Mouse (Mus musculus) kidney, embryonic 16.5 days (tissue): ENCODE results near the gene Tcp10c. TPM values are rescaled to one million over a fixed set of nuclear protein-coding genes. Genes with fewer than 3 reads are reported as not detected.
"Not testable (repeated sequence)": the region's sequence is repeated elsewhere in the genome, so short reads cannot be mapped to it uniquely, and the experiment has no call there.

ENCODE experiments used
- ATAC-seq: fragments of 200-750 bp; cut with Nextera tagmentation; 2 replicates; pipeline ENCODE4 v1.8.0; 2017; ENCODE audit warnings: moderate TSS enrichment; ENCODE audit not compliant: low FRiP score, low TSS enrichment
- H3K27ac ChIP-seq: fragments of 300-500 bp; sonication (generic); 2 replicates; pipeline ENCODE4 v1.5.1; 2014; ENCODE audit warnings: low read length
- H3K27me3 ChIP-seq: fragments of 300-500 bp; sonication (generic); 2 replicates; pipeline ENCODE4 v1.6.1; 2014; ENCODE audit warnings: low read length, control low read depth, mixed read lengths; ENCODE audit not compliant: insufficient read depth
- H3K36me3 ChIP-seq: fragments of 300-500 bp; sonication (generic); 2 replicates; pipeline ENCODE4 v1.6.1; 2014; ENCODE audit warnings: low read length, control low read depth, mixed read lengths; ENCODE audit not compliant: insufficient read depth
- H3K4me1 ChIP-seq: fragments of 300-500 bp; sonication (generic); 2 replicates; pipeline ENCODE4 v1.6.1; 2014; ENCODE audit warnings: low read length, control low read depth, mixed read lengths; ENCODE audit not compliant: insufficient read depth
- H3K4me2 ChIP-seq: fragments of 300-500 bp; sonication (generic); replicated peaks from 2 replicates; pipeline ENCODE4 v1.6.1; 2014; ENCODE audit warnings: low read depth, low read length
- H3K4me3 ChIP-seq: fragments of 300-500 bp; sonication (generic); 2 replicates; pipeline ENCODE4 v1.5.1; 2014; ENCODE audit warnings: mild to moderate bottlenecking, low read length
- H3K9ac ChIP-seq: fragments of 300-500 bp; sonication (generic); replicated peaks from 2 replicates; pipeline ENCODE4 v1.6.1; 2014; ENCODE audit warnings: low read length
- H3K9me3 ChIP-seq: fragments of 300-500 bp; sonication (generic); 2 replicates; pipeline ENCODE4 v1.6.1; 2016; ENCODE audit warnings: low read length, control low read depth
- WGBS: fragments of 180-500 bp; shearing (Covaris S2); extraction: QIAGEN DNeasy Blood & Tissue Kit; methylation state at CpG from one replicate; pipeline ENCODE4 v1.1.7; 2014; 5-methylcytosine and 5-hydroxymethylcytosine counted together
- polyA plus RNA-seq: library from polyadenylated mRNA; unstranded; fragments of >200 nt; fragmentation: Nextera tagmentation; extraction: Ambion mirVana; gene quantifications from 2 replicates; pipeline ENCODE4 v1.2.1, GENCODE M21; 2015

The Tcp10c gene
- polyA plus RNA-seq, 1 experiment from 2014 or later, result not detected

DNA sequence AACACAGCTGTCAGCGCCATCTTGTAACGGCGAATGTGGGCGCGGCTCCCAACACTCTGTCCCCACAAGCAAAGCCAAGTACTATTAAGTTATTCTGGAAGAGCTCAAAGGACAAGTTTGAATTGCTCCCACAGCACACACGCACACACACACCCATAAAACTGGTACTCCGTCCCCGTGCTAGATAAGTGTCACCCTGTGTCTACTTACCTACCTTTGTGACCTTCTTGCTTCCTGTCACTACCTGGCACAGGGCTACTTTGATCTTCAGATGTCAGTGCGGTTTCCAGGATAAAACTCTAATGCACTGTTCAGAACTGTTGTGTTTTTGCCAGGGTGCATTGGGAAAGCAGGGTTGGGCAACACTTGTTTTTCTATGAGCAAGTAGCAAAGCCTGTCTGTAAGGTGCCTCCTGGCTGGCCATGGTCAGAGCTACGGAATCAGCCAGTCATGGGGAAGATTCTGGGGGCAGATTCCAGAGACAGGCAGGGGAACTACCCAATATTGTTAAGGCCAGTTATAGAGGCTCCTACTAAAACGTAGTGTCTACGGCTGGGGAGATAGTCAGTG is 66.7 kb downstream of the Tcp10c start:
- H3K9ac ChIP-seq, H3K27me3 ChIP-seq, H3K4me1 ChIP-seq, H3K4me3 ChIP-seq, H3K27ac ChIP-seq, H3K4me2 ChIP-seq, H3K9me3 ChIP-seq, ATAC-seq, H3K36me3 ChIP-seq: not testable (repeated sequence)
- 94% methylated on average over 9 of the region's 12 CpGs for WGBS

DNA sequence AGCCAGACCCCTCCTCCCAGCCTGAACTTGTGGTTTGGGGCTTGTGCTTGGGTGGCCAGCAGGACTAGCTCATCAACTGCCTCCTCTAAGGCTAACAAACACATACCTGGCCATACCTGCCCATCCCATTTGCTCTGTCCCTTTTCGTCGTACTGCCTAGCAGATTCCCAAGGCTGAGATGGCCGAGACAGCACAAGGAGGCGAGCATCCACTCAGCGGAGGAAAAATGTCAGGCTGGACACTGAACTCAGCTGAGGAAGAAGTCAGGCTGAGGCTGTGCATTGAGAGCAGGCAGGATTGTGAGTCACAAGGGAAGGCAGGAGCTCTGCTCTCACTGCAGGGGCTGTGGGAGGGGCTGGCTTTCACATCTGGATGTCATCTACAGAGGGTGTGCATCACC is 68.3 kb downstream of the Tcp10c start:
- not testable (repeated sequence) for H3K9me3 ChIP-seq, ATAC-seq, H3K27me3 ChIP-seq, H3K9ac ChIP-seq, H3K4me3 ChIP-seq, H3K27ac ChIP-seq, H3K4me1 ChIP-seq, H3K36me3 ChIP-seq, H3K4me2 ChIP-seq
- WGBS, result 89% methylated on average over 5 of the region's 5 CpGs

DNA sequence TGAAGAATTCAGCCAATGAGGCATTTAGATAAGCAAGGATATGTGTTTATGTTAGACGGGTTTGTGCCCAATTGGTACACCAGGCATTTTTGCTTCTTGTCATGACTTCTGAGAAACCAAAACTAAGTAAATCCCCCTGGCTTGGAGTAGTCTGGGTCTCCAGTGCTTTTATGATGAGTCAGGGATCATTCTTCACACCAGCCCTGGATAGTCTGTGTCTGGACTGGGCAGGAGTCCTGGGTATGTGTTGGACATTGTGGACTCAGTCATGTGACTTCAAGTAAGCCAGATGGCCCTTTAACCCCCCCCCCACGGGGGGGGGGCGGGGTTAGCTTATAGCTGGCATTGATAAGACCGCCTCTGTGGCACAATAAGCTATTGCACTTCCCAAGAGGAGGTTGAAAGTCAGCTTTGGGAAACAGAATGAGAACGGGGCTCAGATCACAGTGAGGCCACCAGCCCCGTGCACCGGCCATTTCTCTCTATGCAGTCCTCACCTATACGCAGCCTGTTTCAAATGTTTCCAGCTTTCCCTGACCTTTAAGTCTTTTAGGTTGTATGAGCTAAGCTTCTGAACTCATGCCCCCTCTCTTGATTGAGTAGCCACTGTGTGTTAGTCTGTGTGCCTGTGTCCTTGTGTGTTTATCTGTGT is 69.1 kb downstream of the Tcp10c start:
- H3K27me3 ChIP-seq, H3K9me3 ChIP-seq, H3K4me1 ChIP-seq, H3K4me2 ChIP-seq, H3K36me3 ChIP-seq, H3K4me3 ChIP-seq, H3K9ac ChIP-seq, H3K27ac ChIP-seq: not testable (repeated sequence)
- 71% methylated on average over 8 of the region's 8 CpGs for WGBS
- 0 out of 2 replicates have a peak, but pooled peaks have one; percentile 49 for ATAC-seq

DNA sequence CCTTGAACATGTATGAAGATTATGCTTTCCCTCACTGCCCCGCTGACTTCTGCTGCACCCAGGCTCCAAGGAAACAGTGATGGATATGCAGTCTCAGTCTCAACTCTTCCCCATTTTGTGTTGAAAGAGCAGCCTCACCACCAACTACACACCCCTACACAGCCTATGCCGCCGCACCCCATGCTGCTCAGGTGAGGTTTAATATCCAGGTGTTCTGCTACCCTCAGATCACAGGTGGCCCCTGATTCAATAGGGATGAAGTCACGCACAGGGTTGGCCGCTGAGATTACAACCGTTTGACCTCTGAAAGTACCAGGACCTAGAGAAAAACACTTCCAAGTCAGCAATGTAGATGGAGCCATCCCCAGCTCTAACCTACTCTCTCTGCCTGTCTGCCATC is 69.9 kb downstream of the Tcp10c start:
- not testable (repeated sequence) for H3K27ac ChIP-seq, H3K4me1 ChIP-seq, H3K27me3 ChIP-seq, H3K4me3 ChIP-seq, H3K9me3 ChIP-seq, H3K9ac ChIP-seq, H3K4me2 ChIP-seq, H3K36me3 ChIP-seq
- peak; percentile 37; the same call in 1 of the 2 replicates for ATAC-seq
- WGBS, result 93% methylated on average over 6 of the region's 6 CpGs

DNA sequence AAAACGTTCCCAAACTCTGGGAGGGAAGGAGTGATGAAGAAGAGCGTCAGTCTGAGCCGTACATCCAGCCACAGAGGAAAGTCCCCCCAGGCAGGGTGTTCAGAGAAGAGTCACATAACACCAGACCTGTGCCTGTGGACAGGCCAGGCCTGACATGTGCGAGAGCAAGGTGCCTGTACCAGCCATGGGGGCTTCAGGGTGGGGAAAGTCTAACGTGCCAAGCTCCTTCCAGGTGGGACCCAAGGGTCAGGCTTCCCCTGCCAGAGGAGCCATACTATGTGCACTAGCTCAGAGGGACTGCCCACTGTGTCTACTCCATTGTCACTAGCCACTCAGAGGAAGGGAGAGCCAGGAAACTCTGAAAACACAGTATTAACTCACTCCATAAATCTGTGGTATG is 71.3 kb downstream of the Tcp10c start:
- H3K27me3 ChIP-seq, H3K4me1 ChIP-seq, H3K9me3 ChIP-seq, H3K36me3 ChIP-seq, H3K9ac ChIP-seq, H3K4me3 ChIP-seq, H3K4me2 ChIP-seq, H3K27ac ChIP-seq: not testable (repeated sequence)
- ATAC-seq, result peak; percentile 52; the same call in 1 of the 2 replicates
- WGBS, result 71% methylated on average over 2 of the region's 5 CpGs

DNA sequence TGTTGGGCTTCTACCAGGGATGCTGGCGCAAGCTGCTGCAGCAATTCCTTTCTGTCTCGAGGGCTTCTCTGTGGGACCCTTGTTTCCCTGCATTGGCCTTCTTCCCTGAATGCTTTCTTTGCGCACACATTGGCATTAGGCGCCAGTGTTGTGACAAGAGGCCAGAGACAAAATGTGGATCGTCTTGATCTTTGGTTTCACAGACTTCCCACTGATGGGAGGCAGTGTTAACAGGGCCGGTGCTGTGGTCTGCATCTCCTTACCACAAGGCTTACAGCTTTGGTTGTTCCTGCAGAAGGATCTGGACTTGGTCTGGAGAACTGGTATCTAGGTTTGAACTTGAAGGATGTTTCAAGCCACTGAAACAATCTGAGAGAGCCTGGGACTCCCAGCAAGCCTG is 72.1 kb downstream of the Tcp10c start:
- not testable (repeated sequence) for H3K4me1 ChIP-seq, H3K4me2 ChIP-seq, H3K9me3 ChIP-seq, H3K27ac ChIP-seq, H3K27me3 ChIP-seq, ATAC-seq, H3K36me3 ChIP-seq, H3K9ac ChIP-seq, H3K4me3 ChIP-seq
- 76% methylated on average over 4 of the region's 6 CpGs for WGBS

Other genes with a start within 250 kb of the Tcp10c start
- gene Unc93a, start 222.8 kb upstream of the Tcp10c start, polyA plus RNA-seq, result 0.10 TPM in 1 of 2 replicates, not detected in the other
- gene Smok2a, start 133.4 kb upstream of the Tcp10c start, polyA plus RNA-seq, result not detected in 2 replicates
- not detected in 2 replicates for gene Smok2b, start 124.3 kb upstream of the Tcp10c start, polyA plus RNA-seq